29 mouse cellular contexts compared by ENCODE assay signal in the genomic region with DNA sequence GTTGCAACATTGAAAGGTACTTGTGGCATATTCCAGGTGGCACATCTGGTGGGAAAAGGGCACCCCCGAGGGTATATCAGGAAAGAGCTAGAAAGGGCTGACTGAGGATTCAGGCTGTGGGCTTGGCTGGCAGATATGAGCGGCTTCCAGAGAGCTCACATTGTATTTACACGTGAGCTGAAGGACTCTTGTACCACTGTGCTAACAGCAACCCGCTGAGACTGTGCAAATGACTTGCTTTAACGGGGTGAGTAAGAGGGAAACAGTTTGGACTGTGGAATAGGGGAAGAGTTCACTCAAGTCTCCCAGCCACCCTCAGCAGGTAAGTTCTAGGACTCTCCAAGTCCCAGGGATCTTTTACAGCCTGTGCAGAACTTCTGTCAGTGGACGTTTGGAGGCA. TPM values are rescaled to one million over a fixed set of nuclear protein-coding genes. Genes with fewer than 3 reads are reported as not detected.
A peak's percentile ranks its signal among the peaks of the same experiment; 100 is the strongest.
DNase-seq lines count a peak whose midpoint lies in the region; ATAC-seq and TF ChIP-seq lines count a peak whose summit lies in the region.
"Had no signal": no experiment of that assay in that cellular context is flagged by ENCODE, and none has a peak within 500 bp of the region (broad histone marks: within the 10 kb centered on the region; RNA-seq: fewer than 3 reads in every experiment).

No protein-coding gene starts in this region.

- no peaks in the 10 kb centered on the region for H3K36me3 ChIP-seq in kidney, adult 2 months (ENCODE audit: control insufficient read depth, insufficient read depth, low read length)
- H3K36me3 ChIP-seq in lung, embryonic 16.5 days (ENCODE audit: control insufficient read depth, insufficient read depth, low read length), result no peaks in the 10 kb centered on the region
- H3K36me3 ChIP-seq in stomach, embryonic 15.5 days, result no peaks in the 10 kb centered on the region
- H3K36me3 ChIP-seq in limb, embryonic 10.5 days, result no peaks in the 10 kb centered on the region
- H3K36me3 ChIP-seq: G1E; limb, embryonic 12.5 days; liver, embryonic 13.5 days had no signal

- H3K9ac ChIP-seq in lung, embryonic 16.5 days (ENCODE audit: low read length), result no peak overlapping the region
- no peak overlapping the region for H3K9ac ChIP-seq in stomach, embryonic 15.5 days
- H3K9ac ChIP-seq: hindbrain, embryonic 13.5 days; limb, embryonic 12.5 days; liver, embryonic 13.5 days had no signal

- no peak overlapping the region for H3K4me2 ChIP-seq in lung, embryonic 16.5 days (ENCODE audit: low read depth, low read length)
- no peak overlapping the region for H3K4me2 ChIP-seq in stomach, embryonic 15.5 days
- H3K4me2 ChIP-seq: hindbrain, embryonic 13.5 days; limb, embryonic 12.5 days; liver, embryonic 13.5 days had no signal

- no peak for TF ChIP-seq POLR2A in kidney, adult 2 months (IDR thresholded peaks at IDR 0.05; ENCODE audit: low read depth, low read length)

- peak; percentile 88 for ATAC-seq in lung, embryonic 16.5 days (ENCODE audit: low read depth)
- ATAC-seq in stomach, embryonic 15.5 days (ENCODE audit: insufficient read depth, low FRiP score, low read depth), result 0 out of 2 replicates have a peak, but pooled peaks have one; percentile 25
- ATAC-seq: activated CD4-positive, CD25-positive, alpha-beta regulatory T cell, adult 4 months had no signal

- H3K27me3 ChIP-seq in kidney, adult 2 months (replicated peaks; ENCODE audit: control insufficient read depth, insufficient read depth, low read length), result no peaks in the 10 kb centered on the region
- no peaks in the 10 kb centered on the region for H3K27me3 ChIP-seq in lung, embryonic 16.5 days (ENCODE audit: control insufficient read depth, insufficient read depth, low read depth, low read length)
- no peaks in the 10 kb centered on the region for H3K27me3 ChIP-seq in stomach, embryonic 15.5 days (replicated peaks)
- no peaks in the 10 kb centered on the region for H3K27me3 ChIP-seq in limb, embryonic 10.5 days (ENCODE audit: low read depth, poor library complexity, severe bottlenecking)
- H3K27me3 ChIP-seq: hindbrain, embryonic 13.5 days; limb, embryonic 12.5 days; liver, embryonic 13.5 days; megakaryocyte, embryonic 14.5 days had no signal

- no peak overlapping the region for H3K4me3 ChIP-seq in kidney, adult 2 months (ENCODE audit: insufficient read depth, low read depth, low read length)
- no peak overlapping the region for H3K4me3 ChIP-seq in lung, embryonic 16.5 days (ENCODE audit: low read length)
- no peak overlapping the region for H3K4me3 ChIP-seq in stomach, embryonic 15.5 days (replicated peaks)
- H3K4me3 ChIP-seq in limb, embryonic 10.5 days, result no peak overlapping the region
- H3K4me3 ChIP-seq: forebrain, embryonic 10.5 days; gastrocnemius, adult 2 months; heart, embryonic 10.5 days; hindbrain, embryonic 13.5 days; limb, embryonic 12.5 days; liver, embryonic 13.5 days; megakaryocyte, embryonic 14.5 days; myocyte had no signal

- WGBS in kidney, adult 2 months, result 58% methylated on average over 6 of the region's 6 CpGs
- 50% methylated on average over 6 of the region's 6 CpGs for WGBS in lung, embryonic 16.5 days
- WGBS in stomach, embryonic 15.5 days, result 70% methylated on average over 6 of the region's 6 CpGs
- 83% methylated on average over 6 of the region's 6 CpGs for WGBS in limb, embryonic 10.5 days

- H3K27ac ChIP-seq in kidney, adult 2 months (ENCODE audit: insufficient read depth, low read depth, low read length), result no peak overlapping the region
- H3K27ac ChIP-seq in lung, embryonic 16.5 days (ENCODE audit: low read length), result peak overlapping the region; percentile 72
- no peak overlapping the region for H3K27ac ChIP-seq in stomach, embryonic 15.5 days
- no peak overlapping the region for H3K27ac ChIP-seq in limb, embryonic 10.5 days
- H3K27ac ChIP-seq: forebrain, embryonic 10.5 days; gastrocnemius, adult 2 months; heart, embryonic 10.5 days; hindbrain, embryonic 13.5 days; limb, embryonic 12.5 days; liver, embryonic 13.5 days had no signal

- H3K9me3 ChIP-seq in lung, embryonic 16.5 days (ENCODE audit: control insufficient read depth, low read length), result no peaks in the 10 kb centered on the region
- no peaks in the 10 kb centered on the region for H3K9me3 ChIP-seq in stomach, embryonic 15.5 days
- no peaks in the 10 kb centered on the region for H3K9me3 ChIP-seq in limb, embryonic 10.5 days (replicated peaks)
- H3K9me3 ChIP-seq: forebrain, embryonic 10.5 days; heart, embryonic 10.5 days; hindbrain, embryonic 13.5 days; limb, embryonic 12.5 days; liver, embryonic 13.5 days had no signal

- TF ChIP-seq CTCF in kidney, adult 2 months (conservative IDR thresholded peaks at IDR 0.05; ENCODE audit: insufficient read depth, insufficient read length, low read depth, low read length), result no peak

- DNase-seq in kidney, adult 2 months, result peak; percentile 82
- DNase-seq in kidney, postnatal 4 days, result no peak
- DNase-seq in kidney, postnatal 14 days, result peak; percentile 35
- no peak for DNase-seq in limb, embryonic 10.5 days (ENCODE audit: low spot score)
- no peak for DNase-seq in urinary bladder, postnatal 4 days (ENCODE audit: low spot score in 2 of 2)
- DNase-seq in embryo, embryonic 11 days, result no peak
- DNase-seq: adrenal gland, postnatal 25 days; cerebellum, adult 11 months; cerebellum, postnatal 10 days; gastrocnemius, adult 2 months; layer of hippocampus, adult 9-11 months; liver, embryonic 13.5 days; midbrain, embryonic 14.5 days; thymus, postnatal 4 days had no signal

- H3K4me1 ChIP-seq in kidney, adult 2 months (ENCODE audit: control insufficient read depth, insufficient read depth, low read length), result peaks cover 4% of the 10 kb centered on the region; the same call in 1 of the 2 replicates
- H3K4me1 ChIP-seq in lung, embryonic 16.5 days (replicated peaks; ENCODE audit: control insufficient read depth, insufficient read depth, low read length), result peaks cover 10% of the 10 kb centered on the region; the same call in 1 of the 2 replicates
- H3K4me1 ChIP-seq in stomach, embryonic 15.5 days, result no peaks in the 10 kb centered on the region
- H3K4me1 ChIP-seq in limb, embryonic 10.5 days, result no peaks in the 10 kb centered on the region
- H3K4me1 ChIP-seq: forebrain, embryonic 10.5 days; heart, embryonic 10.5 days; hindbrain, embryonic 13.5 days; limb, embryonic 12.5 days; liver, embryonic 13.5 days; megakaryocyte, embryonic 14.5 days had no signal

RNA-seq across cellular contexts. Expression of gene Gm11985, which starts 14.7 kb away (rescaled TPM):
- not detected in 2 replicates for polyA plus RNA-seq in kidney, adult 2 months (2012; rRNA removed)
- polyA plus RNA-seq in lung, embryonic 16.5 days (2015; fragmentation: Nextera tagmentation; extraction: Ambion mirVana), result 0.15 TPM in 1 of 2 replicates, not detected in the other
- polyA plus RNA-seq in stomach, embryonic 15.5 days (2015; fragmentation: Nextera tagmentation; extraction: Ambion mirVana), result not detected in 2 replicates
- polyA plus RNA-seq in limb, embryonic 10.5 days (2016; fragmentation: Nextera tagmentation; extraction: Ambion mirVana), result not detected in 2 replicates
- polyA plus RNA-seq: activated CD4-positive, CD25-positive, alpha-beta regulatory T cell, adult 4 months; embryonic facial prominence, embryonic 14.5 days; forebrain, embryonic 10.5 days; G1E; gonadal fat pad, adult 2 months; heart, postnatal 0 days; hindbrain, embryonic 13.5 days; intestine, embryonic 14.5 days; limb, embryonic 12.5 days; liver, embryonic 13.5 days; midbrain, embryonic 14.5 days; myocyte had no signal

RNA-seq across cellular contexts. Expression of gene Igfbp1, which starts 23.9 kb away (rescaled TPM):
- polyA plus RNA-seq in kidney, adult 2 months (2012; rRNA removed), result 28.0 and 37.5 TPM in 2 replicates
- 0.58 and 3.4 TPM in 2 replicates for polyA plus RNA-seq in lung, embryonic 16.5 days (2015; fragmentation: Nextera tagmentation; extraction: Ambion mirVana)
- 4.2 and 8.7 TPM in 2 replicates for polyA plus RNA-seq in stomach, embryonic 15.5 days (2015; fragmentation: Nextera tagmentation; extraction: Ambion mirVana)
- 0.21 TPM in 1 of 2 replicates, not detected in the other for polyA plus RNA-seq in limb, embryonic 10.5 days (2016; fragmentation: Nextera tagmentation; extraction: Ambion mirVana)
- polyA plus RNA-seq: activated CD4-positive, CD25-positive, alpha-beta regulatory T cell, adult 4 months; G1E; heart, postnatal 0 days; myocyte; neural tube, embryonic 14.5 days had no signal

RNA-seq across cellular contexts. Expression of gene Igfbp3, which starts 40.1 kb away (rescaled TPM):
- polyA plus RNA-seq in kidney, adult 2 months (2012; rRNA removed), result 300 and 359 TPM in 2 replicates
- polyA plus RNA-seq in lung, embryonic 16.5 days (2015; fragmentation: Nextera tagmentation; extraction: Ambion mirVana), result 14.8 and 16.4 TPM in 2 replicates
- polyA plus RNA-seq in stomach, embryonic 15.5 days (2015; fragmentation: Nextera tagmentation; extraction: Ambion mirVana), result 52.4 and 56.4 TPM in 2 replicates
- polyA plus RNA-seq in limb, embryonic 10.5 days (2016; fragmentation: Nextera tagmentation; extraction: Ambion mirVana), result 37.3 and 51.1 TPM in 2 replicates
- polyA plus RNA-seq: activated CD4-positive, CD25-positive, alpha-beta regulatory T cell, adult 4 months; G1E had no signal

Comparison
In these comparisons a context has a peak if more than half of its experiments do, and no peak if none do; other contexts are left out.
1. DNase-seq: peak in kidney, adult 2 months (single experiment) and kidney, postnatal 14 days (single experiment); none in kidney, postnatal 4 days (0 of 2), limb, embryonic 10.5 days (single experiment), urinary bladder, postnatal 4 days (0 of 2) and embryo, embryonic 11 days (single experiment).